Mouse (Mus musculus) cerebellum, adult 8-10 months (tissue): ENCODE data around the gene Ube2o.

Experiments
- DNase-seq: peaks from one replicate; pipeline ENCODE4 v3.0.0; 2022

Ube2o gene

GRCm38 (mm10) chr11:116581376-116581814, at the start of gene Ube2o:
Gene Ube2o (minus strand): TSS chr11:116581447.
- DNase-seq: peak; percentile 81

- no peak for DNase-seq
Observed at GRCm38 (mm10) chr11:116630171-116630965, 49.1 kb upstream of the Ube2o start.

- no peak for DNase-seq
Observed at GRCm38 (mm10) chr11:116629472-116629871, 48.2 kb upstream of the Ube2o start.

GRCm38 (mm10) chr11:116628712-116629111, 47.5 kb upstream of the Ube2o start:
- peak; percentile 91 for DNase-seq

GRCm38 (mm10) chr11:116627072-116628020, 46.1 kb upstream of the Ube2o start:
- no peak for DNase-seq

GRCm38 (mm10) chr11:116626299-116627071, 45.2 kb upstream of the Ube2o start, which contains the start of gene Rhbdf2:
Gene Rhbdf2 (minus strand): TSS chr11:116627019.
- DNase-seq: no peak

- DNase-seq: peak; percentile 53
Observed at GRCm38 (mm10) chr11:116625081-116626000, 44.1 kb upstream of the Ube2o start.

- no peak for DNase-seq
Observed at GRCm38 (mm10) chr11:116624131-116624832, 43.0 kb upstream of the Ube2o start.

GRCm38 (mm10) chr11:116623281-116624124, 42.3 kb upstream of the Ube2o start:
- DNase-seq: no peak

GRCm38 (mm10) chr11:116621258-116621704, 40.0 kb upstream of the Ube2o start:
- peak; percentile 75 for DNase-seq

GRCm38 (mm10) chr11:116620559-116621253, 39.5 kb upstream of the Ube2o start:
- no peak for DNase-seq

- DNase-seq: no peak
Observed at GRCm38 (mm10) chr11:116620073-116620472, 38.8 kb upstream of the Ube2o start.

- no peak for DNase-seq
Observed at GRCm38 (mm10) chr11:116619561-116619960, 38.3 kb upstream of the Ube2o start.

- DNase-seq: peak; percentile 50
Observed at GRCm38 (mm10) chr11:116619156-116619555, 37.9 kb upstream of the Ube2o start.

GRCm38 (mm10) chr11:116618666-116619065, 37.4 kb upstream of the Ube2o start:
- DNase-seq: no peak

GRCm38 (mm10) chr11:116617641-116618040, 36.4 kb upstream of the Ube2o start:
- DNase-seq: no peak

- DNase-seq: no peak
Observed at GRCm38 (mm10) chr11:116616438-116617118, 35.3 kb upstream of the Ube2o start.

GRCm38 (mm10) chr11:116615735-116616437, 34.6 kb upstream of the Ube2o start:
- no peak for DNase-seq
